Mouse (Mus musculus): ENCODE measurements around the gene Uhrf1bp1. TPM values are rescaled to one million over a fixed set of nuclear protein-coding genes. Genes with fewer than 3 reads are reported as not detected.

The Uhrf1bp1 gene
- polyA plus RNA-seq, 1 experiment from 2014 or later: 6.2 TPM

DNA sequence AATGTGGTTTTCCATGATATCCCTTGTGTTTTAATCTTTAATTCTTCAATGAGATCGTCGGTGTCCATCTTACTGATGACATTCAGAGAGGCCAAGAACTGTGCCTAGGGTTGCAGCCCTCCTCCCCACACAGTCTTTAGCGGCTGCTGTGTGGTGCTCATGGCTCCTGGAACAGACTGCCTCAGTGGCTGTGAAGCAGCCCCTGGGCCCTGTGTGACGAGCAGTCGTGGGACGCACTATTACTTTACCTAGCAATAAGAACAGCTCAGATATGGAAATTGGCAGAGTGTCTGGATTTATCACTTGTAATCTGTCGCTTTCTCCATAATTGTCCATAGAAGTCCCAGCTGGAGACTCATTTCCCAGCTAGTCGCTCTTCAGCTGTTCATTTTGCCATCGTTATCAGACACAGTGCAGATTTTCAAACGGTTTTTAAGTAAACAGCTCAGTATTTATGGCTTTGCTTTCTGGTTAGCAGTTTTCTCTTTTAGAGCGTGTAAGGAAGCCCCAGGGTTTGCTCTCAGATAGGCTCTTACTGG is 66.0 kb downstream of the Uhrf1bp1 start:
- H3K27ac ChIP-seq (replicated peaks): no peak overlapping the region
- 87% methylated on average over 11 of the region's 11 CpGs for WGBS
- no peak overlapping the region for H3K9ac ChIP-seq
- no peak overlapping the region for H3K4me2 ChIP-seq (replicated peaks)
- ATAC-seq (ENCODE audit: insufficient number of reproducible peaks, low FRiP score, low TSS enrichment, low read depth): no peak
- H3K36me3 ChIP-seq: no peaks in the 10 kb centered on the region
- H3K4me3 ChIP-seq (replicated peaks): no peak overlapping the region
- H3K27me3 ChIP-seq: no peaks in the 10 kb centered on the region
- no peaks in the 10 kb centered on the region for H3K9me3 ChIP-seq (replicated peaks)
- H3K4me1 ChIP-seq: peaks cover 27% of the 10 kb centered on the region

GRCm38 (mm10) chr17:27925054-27925453 is 68.8 kb downstream of the Uhrf1bp1 start:
- ATAC-seq (ENCODE audit: insufficient number of reproducible peaks, low FRiP score, low TSS enrichment, low read depth): no peak
- H3K4me2 ChIP-seq (replicated peaks): no peak overlapping the region
- no peak overlapping the region for H3K9ac ChIP-seq
- H3K36me3 ChIP-seq: no peaks in the 10 kb centered on the region
- H3K27me3 ChIP-seq: no peaks in the 10 kb centered on the region
- H3K4me3 ChIP-seq (replicated peaks): no peak overlapping the region
- WGBS: 85% methylated on average over 4 of the region's 4 CpGs
- peaks cover 24% of the 10 kb centered on the region for H3K4me1 ChIP-seq
- H3K27ac ChIP-seq (replicated peaks): no peak overlapping the region
- H3K9me3 ChIP-seq (replicated peaks): no peaks in the 10 kb centered on the region

GRCm38 (mm10) chr17:27925504-27925903 is 69.3 kb downstream of the Uhrf1bp1 start:
- H3K36me3 ChIP-seq: no peaks in the 10 kb centered on the region
- H3K27ac ChIP-seq (replicated peaks): no peak overlapping the region
- WGBS: 80% methylated on average over 7 of the region's 7 CpGs

GRCm38 (mm10) chr17:27930291-27930690 is 74.0 kb downstream of the Uhrf1bp1 start:
- no peak for ATAC-seq (ENCODE audit: insufficient number of reproducible peaks, low FRiP score, low TSS enrichment, low read depth)
- H3K4me2 ChIP-seq (replicated peaks): no peak overlapping the region
- WGBS: 84% methylated on average over 5 of the region's 5 CpGs
- H3K4me1 ChIP-seq: peaks cover 44% of the 10 kb centered on the region
- no peaks in the 10 kb centered on the region for H3K36me3 ChIP-seq
- no peak overlapping the region for H3K4me3 ChIP-seq (replicated peaks)
- H3K9ac ChIP-seq: no peak overlapping the region
- no peak overlapping the region for H3K27ac ChIP-seq (replicated peaks)
- no peaks in the 10 kb centered on the region for H3K27me3 ChIP-seq
- no peaks in the 10 kb centered on the region for H3K9me3 ChIP-seq (replicated peaks)

More at GRCm38 (mm10) chr17:27925504-27925903, 69.3 kb downstream of the Uhrf1bp1 start:
- no peak overlapping the region for H3K4me3 ChIP-seq (replicated peaks)
- H3K9me3 ChIP-seq (replicated peaks): no peaks in the 10 kb centered on the region
- no peak overlapping the region for H3K4me2 ChIP-seq (replicated peaks)
- H3K9ac ChIP-seq: no peak overlapping the region
- H3K27me3 ChIP-seq: no peaks in the 10 kb centered on the region
- no peak for ATAC-seq (ENCODE audit: insufficient number of reproducible peaks, low FRiP score, low TSS enrichment, low read depth)
- H3K4me1 ChIP-seq: peaks cover 26% of the 10 kb centered on the region

- H3K4me1 ChIP-seq: peaks cover 32% of the 10 kb centered on the region
- no peak overlapping the region for H3K27ac ChIP-seq (replicated peaks)
- H3K9me3 ChIP-seq (replicated peaks): no peaks in the 10 kb centered on the region
- ATAC-seq (ENCODE audit: insufficient number of reproducible peaks, low FRiP score, low TSS enrichment, low read depth): no peak
- H3K4me3 ChIP-seq (replicated peaks): no peak overlapping the region
- 75% methylated on average over 4 of the region's 4 CpGs for WGBS
- no peak overlapping the region for H3K9ac ChIP-seq
- no peaks in the 10 kb centered on the region for H3K27me3 ChIP-seq
- H3K36me3 ChIP-seq: no peaks in the 10 kb centered on the region
- H3K4me2 ChIP-seq (replicated peaks): no peak overlapping the region
These were observed 75.6 kb downstream of the Uhrf1bp1 start for GRCm38 (mm10) chr17:27931826-27932225.

DNA sequence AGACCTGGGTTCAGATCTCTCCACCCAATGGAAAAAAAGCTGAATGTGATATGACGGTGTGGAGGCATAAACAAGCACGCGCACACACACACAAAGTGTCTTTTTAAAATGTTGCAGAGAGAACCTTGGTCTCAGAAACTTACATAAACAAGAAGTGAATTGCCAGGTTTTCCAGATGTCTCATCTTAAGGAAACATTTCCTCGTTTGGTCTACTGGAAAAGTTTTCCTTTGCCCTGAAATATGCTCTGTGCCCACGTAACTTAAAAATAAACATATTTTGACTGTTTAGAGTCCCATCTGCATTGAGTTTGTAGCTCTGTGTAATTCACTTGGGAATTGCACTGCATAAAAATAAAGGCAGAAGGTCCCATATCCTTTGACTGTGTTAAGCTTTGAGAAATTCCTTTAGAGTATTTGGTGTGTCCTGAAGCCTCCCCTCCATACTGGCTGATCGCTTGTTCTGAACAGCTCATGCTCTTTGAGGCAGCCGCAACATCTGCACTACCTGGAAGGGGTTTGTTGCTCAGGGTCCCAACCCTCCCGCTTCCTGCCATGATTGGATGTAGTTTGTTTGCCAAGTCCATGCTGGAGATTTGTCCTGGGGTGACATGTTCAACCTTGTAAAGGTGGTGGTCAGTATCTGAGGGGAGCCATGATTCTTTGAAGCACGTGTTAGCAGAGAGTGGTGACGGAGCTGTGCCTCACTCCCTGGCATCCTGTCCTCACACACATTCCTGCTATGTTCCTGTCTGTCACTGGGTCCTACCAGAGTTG is 78.1 kb downstream of the Uhrf1bp1 start:
- WGBS: 62% methylated on average over 10 of the region's 10 CpGs
- Histone ChIP-seq H3K27ac (replicated peaks) (peak overlapping the region; percentile 80), H3K27me3 (no peaks in the 10 kb centered on the region), H3K4me3 (replicated peaks) (no peak overlapping the region), H3K4me1 (peaks cover 56% of the 10 kb centered on the region), H3K4me2 (replicated peaks) (no peak overlapping the region), H3K9ac (no peak overlapping the region), H3K36me3 (no peaks in the 10 kb centered on the region), H3K9me3 (replicated peaks) (no peaks in the 10 kb centered on the region)
- no peak for ATAC-seq (ENCODE audit: insufficient number of reproducible peaks, low FRiP score, low TSS enrichment, low read depth)

DNA sequence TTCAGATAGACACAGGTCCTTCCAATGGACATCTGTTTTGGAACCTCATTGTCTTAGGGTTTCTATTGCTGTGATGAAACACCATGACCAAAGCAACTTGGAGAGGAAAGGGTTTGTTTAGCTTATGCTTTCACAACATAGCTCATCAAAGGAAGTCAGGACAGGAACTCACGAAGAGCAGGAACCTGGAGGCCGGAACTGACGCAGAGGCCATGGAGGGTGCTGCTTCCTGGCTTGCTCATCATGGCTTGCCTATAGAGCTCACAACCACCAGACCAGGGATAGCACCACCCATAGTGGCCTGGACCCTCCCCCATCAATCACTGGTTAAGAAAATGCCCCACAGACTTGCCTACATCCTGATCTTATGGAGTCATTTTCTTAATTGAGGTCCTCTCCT is 78.8 kb downstream of the Uhrf1bp1 start:
- Histone ChIP-seq H3K4me1 (peaks cover 62% of the 10 kb centered on the region), H3K4me2 (replicated peaks) (no peak overlapping the region), H3K36me3 (no peaks in the 10 kb centered on the region), H3K9me3 (replicated peaks) (no peaks in the 10 kb centered on the region), H3K27me3 (no peaks in the 10 kb centered on the region), H3K4me3 (replicated peaks) (no peak overlapping the region), H3K9ac (no peak overlapping the region), H3K27ac (replicated peaks) (peak overlapping the region; percentile 80)
- 89% methylated on average over 3 of the region's 3 CpGs for WGBS
- no peak for ATAC-seq (ENCODE audit: insufficient number of reproducible peaks, low FRiP score, low TSS enrichment, low read depth)

DNA sequence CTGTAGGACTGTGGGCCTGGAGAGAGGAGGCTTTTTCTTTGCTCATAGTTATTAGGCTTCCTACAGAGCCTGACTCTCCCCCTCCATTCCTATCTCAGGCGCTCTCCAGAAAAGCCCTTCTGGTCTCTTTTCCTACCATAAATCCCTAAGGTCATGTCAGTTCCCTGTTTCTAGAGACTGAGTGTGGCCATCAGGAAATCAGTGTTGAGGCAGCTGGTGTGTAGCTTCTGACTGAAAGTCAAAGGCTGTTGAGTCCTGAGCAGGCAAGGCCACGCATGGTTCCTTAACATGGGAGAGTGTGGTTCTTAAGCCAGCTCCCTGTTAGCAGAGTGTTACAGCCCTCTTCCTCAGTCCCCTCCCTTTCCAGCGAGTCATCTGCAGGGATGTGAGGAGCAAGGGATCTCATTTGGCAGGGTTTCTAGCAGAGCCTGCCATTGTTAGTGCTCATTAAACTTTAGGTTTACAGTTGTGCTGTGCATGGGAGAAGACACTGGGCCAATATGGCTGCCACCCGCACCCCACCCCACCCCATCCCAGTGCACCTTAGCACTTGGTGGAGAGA is 80.9 kb downstream of the Uhrf1bp1 start:
- Histone ChIP-seq H3K27me3 (no peaks in the 10 kb centered on the region), H3K4me1 (peaks cover 65% of the 10 kb centered on the region), H3K4me2 (replicated peaks) (no peak overlapping the region), H3K9ac (no peak overlapping the region), H3K36me3 (no peaks in the 10 kb centered on the region), H3K27ac (replicated peaks) (peak overlapping the region; percentile 28; the same call in 1 of the 2 replicates), H3K4me3 (replicated peaks) (no peak overlapping the region), H3K9me3 (replicated peaks) (no peaks in the 10 kb centered on the region)
- no peak for ATAC-seq (ENCODE audit: insufficient number of reproducible peaks, low FRiP score, low TSS enrichment, low read depth)
- WGBS: 87% methylated on average over 4 of the region's 4 CpGs

GRCm38 (mm10) chr17:27938121-27938754 is 82.0 kb downstream of the Uhrf1bp1 start:
- H3K36me3 ChIP-seq: no peaks in the 10 kb centered on the region
- peak overlapping the region; percentile 68 for H3K27ac ChIP-seq (replicated peaks)
- H3K4me3 ChIP-seq (replicated peaks): no peak overlapping the region
- ATAC-seq (ENCODE audit: insufficient number of reproducible peaks, low FRiP score, low TSS enrichment, low read depth): no peak
- peaks cover 62% of the 10 kb centered on the region for H3K4me1 ChIP-seq
- H3K9me3 ChIP-seq (replicated peaks): no peaks in the 10 kb centered on the region
- WGBS: 61% methylated on average over 12 of the region's 12 CpGs
- no peak overlapping the region for H3K9ac ChIP-seq
- no peak overlapping the region for H3K4me2 ChIP-seq (replicated peaks)
- H3K27me3 ChIP-seq: no peaks in the 10 kb centered on the region

DNA sequence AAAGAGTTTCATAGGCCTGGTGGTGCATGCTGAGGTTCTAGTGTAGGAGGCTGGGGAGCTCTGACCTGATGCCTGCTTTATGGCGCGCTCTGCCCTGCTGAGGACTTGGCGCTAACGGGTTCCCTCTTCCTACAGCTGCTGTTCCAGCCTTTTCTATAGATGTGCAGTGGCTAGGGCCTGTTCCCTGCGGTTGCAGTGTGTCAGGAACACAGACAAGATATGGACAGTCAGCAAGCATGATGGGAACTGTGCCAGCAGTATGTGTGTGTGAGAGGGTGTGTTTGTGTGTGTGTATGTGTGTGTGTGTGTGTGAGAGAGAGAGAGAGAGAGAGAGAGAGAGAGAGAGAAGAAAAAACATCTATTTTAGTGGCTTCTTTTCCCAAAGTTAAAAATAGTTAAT is 82.8 kb downstream of the Uhrf1bp1 start:
- Histone ChIP-seq H3K4me3 (replicated peaks) (no peak overlapping the region), H3K27ac (replicated peaks) (peak overlapping the region; percentile 68), H3K27me3 (no peaks in the 10 kb centered on the region), H3K36me3 (no peaks in the 10 kb centered on the region), H3K9me3 (replicated peaks) (no peaks in the 10 kb centered on the region), H3K4me2 (replicated peaks) (no peak overlapping the region), H3K4me1 (peaks cover 56% of the 10 kb centered on the region), H3K9ac (no peak overlapping the region)
- 81% methylated on average over 5 of the region's 5 CpGs for WGBS
- ATAC-seq (ENCODE audit: insufficient number of reproducible peaks, low FRiP score, low TSS enrichment, low read depth): no peak

- no peak overlapping the region for H3K27ac ChIP-seq (replicated peaks)
- no peak overlapping the region for H3K9ac ChIP-seq
- H3K36me3 ChIP-seq: no peaks in the 10 kb centered on the region
- H3K4me1 ChIP-seq: peaks cover 49% of the 10 kb centered on the region
- H3K4me3 ChIP-seq (replicated peaks): no peak overlapping the region
- H3K27me3 ChIP-seq: no peaks in the 10 kb centered on the region
- H3K4me2 ChIP-seq (replicated peaks): no peak overlapping the region
- WGBS: 60% methylated on average over 4 of the region's 4 CpGs
- ATAC-seq (ENCODE audit: insufficient number of reproducible peaks, low FRiP score, low TSS enrichment, low read depth): no peak; the same call in 1 of the 2 replicates
- H3K9me3 ChIP-seq (replicated peaks): no peaks in the 10 kb centered on the region
These were observed 84.1 kb downstream of the Uhrf1bp1 start for GRCm38 (mm10) chr17:27940352-27940751.

Measured in embryonic facial prominence, embryonic 15.5 days (tissue).